Mouse (Mus musculus): ENCODE measurements around the gene Zfand5. TPM values are rescaled to one million over a fixed set of nuclear protein-coding genes. Genes with fewer than 3 reads are reported as not detected.

Zfand5 gene
- 4.5 TPM for polyA plus RNA-seq (2017; shearing (Covaris generic))

GRCm38 (mm10) chr19:21271741-21272654, at the start of gene Zfand5:
Zfand5 (plus strand) TSS chr19:21272278.

Other genes with a start within 250 kb of the Zfand5 start
- not detected for gene Gda, start 201.2 kb downstream of the Zfand5 start, polyA plus RNA-seq (2017; shearing (Covaris generic))

Measured in CD4-positive, CD25-positive, alpha-beta regulatory T cell, adult 9 weeks (primary cell).